Mouse (Mus musculus): ENCODE results near the gene Ltbp1. TPM values are rescaled to one million over a fixed set of nuclear protein-coding genes. Genes with fewer than 3 reads are reported as not detected.

Ltbp1 gene
- polyA plus RNA-seq, 1 experiment from 2014 or later, result 29.8 TPM

- Histone ChIP-seq H3K27ac (ENCODE audit: low read depth) (peak overlapping the region; percentile 43; the same call in 1 of the 2 replicates), H3K4me3 (ENCODE audit: low read depth, low read length) (no peak overlapping the region), H3K4me2 (ENCODE audit: low read length) (peak overlapping the region; percentile 15; the same call in 1 of the 2 replicates), H3K27me3 (replicated peaks; ENCODE audit: control insufficient read depth, insufficient read depth, low read length) (no peaks in the 10 kb centered on the region), H3K9ac (ENCODE audit: low read length) (no peak overlapping the region), H3K9me3 (ENCODE audit: control insufficient read depth, low read length) (no peaks in the 10 kb centered on the region), H3K36me3 (ENCODE audit: control insufficient read depth, insufficient read depth, low read length) (0 out of 2 replicates have a peak, but pooled peaks cover 6% of the 10 kb centered on the region), H3K4me1 (replicated peaks; ENCODE audit: control insufficient read depth, insufficient read depth, low read length) (0 out of 2 replicates have a peak, but pooled peaks cover 6% of the 10 kb centered on the region)
- 40% methylated on average over 18 of the region's 18 CpGs for WGBS
- ATAC-seq (replicated peaks; ENCODE audit: low FRiP score, low TSS enrichment, low read depth) (no peak), DNase-seq (ENCODE audit: low spot score) (peak; percentile 57)
These were observed 302.0 kb downstream of the Ltbp1 start for GRCm38 (mm10) chr17:75307070-75308011.

GRCm38 (mm10) chr17:75317106-75317505, 311.7 kb downstream of the Ltbp1 start:
- H3K27me3 ChIP-seq (replicated peaks; ENCODE audit: control insufficient read depth, insufficient read depth, low read length), result no peaks in the 10 kb centered on the region
- no peaks in the 10 kb centered on the region for H3K4me1 ChIP-seq (replicated peaks; ENCODE audit: control insufficient read depth, insufficient read depth, low read length)
- H3K27ac ChIP-seq (ENCODE audit: low read depth), result no peak overlapping the region
- H3K4me2 ChIP-seq (ENCODE audit: low read length), result no peak overlapping the region
- no peaks in the 10 kb centered on the region for H3K9me3 ChIP-seq (ENCODE audit: control insufficient read depth, low read length)
- H3K9ac ChIP-seq (ENCODE audit: low read length), result no peak overlapping the region
- WGBS, result 77% methylated on average over 4 of the region's 4 CpGs
- no peak for ATAC-seq (replicated peaks; ENCODE audit: low FRiP score, low TSS enrichment, low read depth)
- no peak for DNase-seq (ENCODE audit: low spot score)
- no peak overlapping the region for H3K4me3 ChIP-seq (ENCODE audit: low read depth, low read length)
- peaks cover 22% of the 10 kb centered on the region; the same call in 1 of the 2 replicates for H3K36me3 ChIP-seq (ENCODE audit: control insufficient read depth, insufficient read depth, low read length)

- Histone ChIP-seq H3K9ac (ENCODE audit: low read length) (no peak overlapping the region), H3K9me3 (ENCODE audit: control insufficient read depth, low read length) (no peaks in the 10 kb centered on the region), H3K4me1 (replicated peaks; ENCODE audit: control insufficient read depth, insufficient read depth, low read length) (no peaks in the 10 kb centered on the region), H3K27me3 (replicated peaks; ENCODE audit: control insufficient read depth, insufficient read depth, low read length) (no peaks in the 10 kb centered on the region), H3K27ac (ENCODE audit: low read depth) (no peak overlapping the region), H3K4me2 (ENCODE audit: low read length) (no peak overlapping the region), H3K36me3 (ENCODE audit: control insufficient read depth, insufficient read depth, low read length) (no peaks in the 10 kb centered on the region; the same call in 1 of the 2 replicates), H3K4me3 (ENCODE audit: low read depth, low read length) (no peak overlapping the region)
- 88% methylated on average over 5 of the region's 5 CpGs for WGBS
- no peak for DNase-seq (ENCODE audit: low spot score)
- no peak for ATAC-seq (replicated peaks; ENCODE audit: low FRiP score, low TSS enrichment, low read depth)
These were observed 317.9 kb downstream of the Ltbp1 start for GRCm38 (mm10) chr17:75323229-75323628.

- H3K4me2 ChIP-seq (ENCODE audit: low read length), result no peak overlapping the region
- no peak overlapping the region for H3K4me3 ChIP-seq (ENCODE audit: low read depth, low read length)
- peaks cover 2% of the 10 kb centered on the region for H3K36me3 ChIP-seq (ENCODE audit: control insufficient read depth, insufficient read depth, low read length)
- H3K9me3 ChIP-seq (ENCODE audit: control insufficient read depth, low read length), result no peaks in the 10 kb centered on the region
- WGBS, result 93% methylated on average over 10 of the region's 10 CpGs
- no peak overlapping the region for H3K9ac ChIP-seq (ENCODE audit: low read length)
- DNase-seq (ENCODE audit: low spot score) (no peak), ATAC-seq (replicated peaks; ENCODE audit: low FRiP score, low TSS enrichment, low read depth) (no peak)
- no peaks in the 10 kb centered on the region for H3K27me3 ChIP-seq (replicated peaks; ENCODE audit: control insufficient read depth, insufficient read depth, low read length)
- H3K4me1 ChIP-seq (replicated peaks; ENCODE audit: control insufficient read depth, insufficient read depth, low read length), result no peaks in the 10 kb centered on the region
- no peak overlapping the region for H3K27ac ChIP-seq (ENCODE audit: low read depth)
These were observed 318.4 kb downstream of the Ltbp1 start for GRCm38 (mm10) chr17:75323766-75324165.

DNA sequence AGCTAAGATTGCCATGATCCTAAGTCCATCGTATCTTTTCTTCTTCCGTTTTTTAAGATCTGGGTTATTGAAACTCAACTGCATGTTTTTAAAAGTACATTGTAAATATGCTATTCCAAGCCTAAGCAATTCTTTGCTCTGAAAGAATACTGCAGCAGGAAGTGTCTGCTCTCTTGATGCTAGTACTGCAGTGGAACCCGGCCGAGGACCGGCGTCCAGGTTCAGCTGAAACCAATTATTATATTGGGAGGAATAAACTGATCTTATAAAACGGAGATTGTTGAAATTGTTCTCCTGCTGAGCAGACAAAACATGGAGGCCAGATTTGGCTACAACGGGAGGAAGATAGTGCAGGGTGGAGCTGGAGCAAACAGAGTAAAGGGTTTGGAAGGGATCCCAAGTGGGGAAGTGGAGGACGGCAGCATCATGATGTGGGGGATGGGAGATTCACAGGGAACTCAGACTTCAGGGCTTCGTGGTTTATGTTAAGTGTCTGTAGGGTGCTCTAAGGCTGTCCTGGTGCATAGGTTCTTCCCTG, 322.8 kb downstream of the Ltbp1 start:
- no peak overlapping the region for H3K4me2 ChIP-seq (ENCODE audit: low read length)
- ATAC-seq (replicated peaks; ENCODE audit: low FRiP score, low TSS enrichment, low read depth) (no peak), DNase-seq (ENCODE audit: low spot score) (no peak)
- H3K27ac ChIP-seq (ENCODE audit: low read depth), result no peak overlapping the region
- H3K4me1 ChIP-seq (replicated peaks; ENCODE audit: control insufficient read depth, insufficient read depth, low read length), result no peaks in the 10 kb centered on the region
- H3K9ac ChIP-seq (ENCODE audit: low read length), result no peak overlapping the region
- H3K9me3 ChIP-seq (ENCODE audit: control insufficient read depth, low read length), result no peaks in the 10 kb centered on the region
- no peak overlapping the region for H3K4me3 ChIP-seq (ENCODE audit: low read depth, low read length)
- H3K27me3 ChIP-seq (replicated peaks; ENCODE audit: control insufficient read depth, insufficient read depth, low read length), result no peaks in the 10 kb centered on the region
- H3K36me3 ChIP-seq (ENCODE audit: control insufficient read depth, insufficient read depth, low read length), result peaks cover 4% of the 10 kb centered on the region
- WGBS, result 80% methylated on average over 10 of the region's 10 CpGs

DNA sequence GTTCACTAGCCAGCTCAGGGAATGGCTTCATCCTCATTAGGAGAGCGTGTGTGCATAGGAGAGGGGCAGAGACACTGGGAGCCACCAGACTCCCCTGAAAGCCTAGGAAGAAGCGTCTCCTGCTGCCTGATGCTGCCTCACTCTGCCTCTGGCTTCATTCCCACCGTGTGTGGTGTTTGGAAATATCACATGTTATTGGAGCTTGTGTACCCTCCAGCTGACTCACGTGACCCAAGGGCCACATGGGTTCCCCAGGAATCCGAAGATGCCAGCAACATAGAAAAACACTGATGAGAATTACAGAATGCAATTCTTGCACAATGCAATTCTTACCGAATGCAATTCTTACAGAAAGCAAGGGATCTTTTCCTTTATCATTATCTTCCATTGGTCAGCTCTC, 325.0 kb downstream of the Ltbp1 start:
- Histone ChIP-seq H3K27ac (ENCODE audit: low read depth) (no peak overlapping the region), H3K36me3 (ENCODE audit: control insufficient read depth, insufficient read depth, low read length) (peaks cover 4% of the 10 kb centered on the region), H3K9ac (ENCODE audit: low read length) (no peak overlapping the region), H3K4me1 (replicated peaks; ENCODE audit: control insufficient read depth, insufficient read depth, low read length) (no peaks in the 10 kb centered on the region), H3K9me3 (ENCODE audit: control insufficient read depth, low read length) (no peaks in the 10 kb centered on the region), H3K4me3 (ENCODE audit: low read depth, low read length) (no peak overlapping the region), H3K27me3 (replicated peaks; ENCODE audit: control insufficient read depth, insufficient read depth, low read length) (no peaks in the 10 kb centered on the region), H3K4me2 (ENCODE audit: low read length) (no peak overlapping the region)
- no peak for DNase-seq (ENCODE audit: low spot score)
- 94% methylated on average over 6 of the region's 6 CpGs for WGBS
- no peak for ATAC-seq (replicated peaks; ENCODE audit: low FRiP score, low TSS enrichment, low read depth)

DNA sequence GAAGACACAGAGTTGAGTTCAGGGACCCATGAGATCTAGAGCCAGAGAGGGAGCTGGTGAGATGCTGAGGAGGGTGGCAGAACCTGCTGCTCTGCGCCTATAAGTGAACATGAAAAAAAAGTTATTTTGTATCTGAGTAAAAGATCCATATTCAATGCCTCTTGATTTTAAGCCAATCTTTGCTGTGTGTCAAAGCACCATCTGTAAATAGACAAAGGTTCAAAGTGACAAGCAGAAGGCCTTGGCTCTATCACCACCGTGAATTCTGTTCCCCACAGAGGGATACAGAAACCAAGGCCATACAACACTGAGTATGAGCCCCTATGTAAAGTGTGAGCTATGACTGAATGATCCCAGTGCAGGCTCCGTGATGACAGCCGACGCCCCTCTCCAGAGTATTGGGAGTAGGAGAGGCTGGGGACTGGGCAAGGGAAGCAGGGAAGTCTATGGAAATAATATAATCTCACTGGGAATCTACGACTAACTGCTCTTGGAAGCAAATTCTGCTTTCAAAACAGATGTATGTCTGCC, 326.1 kb downstream of the Ltbp1 start:
- Histone ChIP-seq H3K9ac (ENCODE audit: low read length) (no peak overlapping the region), H3K4me3 (ENCODE audit: low read depth, low read length) (no peak overlapping the region), H3K9me3 (ENCODE audit: control insufficient read depth, low read length) (no peaks in the 10 kb centered on the region), H3K27me3 (replicated peaks; ENCODE audit: control insufficient read depth, insufficient read depth, low read length) (no peaks in the 10 kb centered on the region), H3K36me3 (ENCODE audit: control insufficient read depth, insufficient read depth, low read length) (peaks cover 4% of the 10 kb centered on the region), H3K4me2 (ENCODE audit: low read length) (no peak overlapping the region), H3K27ac (ENCODE audit: low read depth) (no peak overlapping the region), H3K4me1 (replicated peaks; ENCODE audit: control insufficient read depth, insufficient read depth, low read length) (no peaks in the 10 kb centered on the region)
- no peak for DNase-seq (ENCODE audit: low spot score)
- WGBS, result 92% methylated on average over 6 of the region's 6 CpGs
- ATAC-seq (replicated peaks; ENCODE audit: low FRiP score, low TSS enrichment, low read depth), result no peak

- WGBS, result 93% methylated on average over 6 of the region's 6 CpGs
These were observed 326.9 kb downstream of the Ltbp1 start for GRCm38 (mm10) chr17:75332289-75332688.

More at GRCm38 (mm10) chr17:75332289-75332688, 326.9 kb downstream of the Ltbp1 start:
- Histone ChIP-seq H3K4me2 (ENCODE audit: low read length) (no peak overlapping the region), H3K27me3 (replicated peaks; ENCODE audit: control insufficient read depth, insufficient read depth, low read length) (no peaks in the 10 kb centered on the region), H3K4me1 (replicated peaks; ENCODE audit: control insufficient read depth, insufficient read depth, low read length) (no peaks in the 10 kb centered on the region), H3K9ac (ENCODE audit: low read length) (no peak overlapping the region), H3K27ac (ENCODE audit: low read depth) (no peak overlapping the region), H3K9me3 (ENCODE audit: control insufficient read depth, low read length) (no peaks in the 10 kb centered on the region), H3K36me3 (ENCODE audit: control insufficient read depth, insufficient read depth, low read length) (peaks cover 4% of the 10 kb centered on the region), H3K4me3 (ENCODE audit: low read depth, low read length) (no peak overlapping the region)
- DNase-seq (ENCODE audit: low spot score) (no peak), ATAC-seq (replicated peaks; ENCODE audit: low FRiP score, low TSS enrichment, low read depth) (no peak)

Measured in intestine, embryonic 14.5 days (tissue).